Mouse (Mus musculus) neural tube, embryonic 13.5 days (tissue): ENCODE measurements around the gene Sypl2. TPM values are rescaled to one million over a fixed set of nuclear protein-coding genes. Genes with fewer than 3 reads are reported as not detected.

Experiments used
- ATAC-seq: fragments of 200-750 bp; cut with Nextera tagmentation; 2 replicates; pipeline ENCODE4 v1.8.0; 2017; ENCODE audit warnings: low read depth, mild to moderate bottlenecking, moderate TSS enrichment, moderate library complexity
- H3K27ac ChIP-seq: fragments of 300-500 bp; sonication (generic); replicated peaks from 2 replicates; pipeline ENCODE4 v1.5.1; 2015; ENCODE audit warnings: moderate library complexity, mild to moderate bottlenecking, inconsistent platforms
- H3K27me3 ChIP-seq: fragments of 300-500 bp; sonication (generic); 2 replicates; pipeline ENCODE4 v1.6.1; 2015; ENCODE audit warnings: mild to moderate bottlenecking, inconsistent platforms
- H3K36me3 ChIP-seq: fragments of 300-500 bp; sonication (generic); 2 replicates; pipeline ENCODE4 v1.6.1; 2015; ENCODE audit warnings: mild to moderate bottlenecking, inconsistent platforms
- H3K4me1 ChIP-seq: fragments of 300-500 bp; sonication (generic); replicated peaks from 2 replicates; pipeline ENCODE4 v1.6.1; 2015; ENCODE audit warnings: inconsistent platforms
- H3K4me2 ChIP-seq: fragments of 300-500 bp; sonication (generic); 2 replicates; pipeline ENCODE4 v1.6.1; 2015; ENCODE audit warnings: inconsistent platforms, mild to moderate bottlenecking, moderate library complexity
- H3K4me3 ChIP-seq: fragments of 300-500 bp; sonication (generic); 2 replicates; pipeline ENCODE4 v1.5.1; 2015; ENCODE audit warnings: mild to moderate bottlenecking, inconsistent platforms
- H3K9ac ChIP-seq: fragments of 300-500 bp; sonication (generic); 2 replicates; pipeline ENCODE4 v1.6.1; 2015; ENCODE audit warnings: moderate library complexity, mild to moderate bottlenecking, inconsistent platforms
- H3K9me3 ChIP-seq: fragments of 300-500 bp; sonication (generic); 2 replicates; pipeline ENCODE4 v1.6.1; 2016; ENCODE audit warnings: inconsistent platforms
- WGBS: fragments of 180-500 bp; shearing (Covaris S2); methylation state at CpG from one replicate; pipeline ENCODE4 v1.1.7; 2015; 5-methylcytosine and 5-hydroxymethylcytosine counted together
- polyA plus RNA-seq: library from polyadenylated mRNA; unstranded; fragments of >200 nt; fragmentation: Nextera tagmentation; extraction: Ambion mirVana; gene quantifications from 2 replicates; pipeline ENCODE4 v1.2.1, GENCODE M21; 2015

Gene Sypl2
- polyA plus RNA-seq, 1 experiment from 2014 or later: 0.71 TPM

DNA sequence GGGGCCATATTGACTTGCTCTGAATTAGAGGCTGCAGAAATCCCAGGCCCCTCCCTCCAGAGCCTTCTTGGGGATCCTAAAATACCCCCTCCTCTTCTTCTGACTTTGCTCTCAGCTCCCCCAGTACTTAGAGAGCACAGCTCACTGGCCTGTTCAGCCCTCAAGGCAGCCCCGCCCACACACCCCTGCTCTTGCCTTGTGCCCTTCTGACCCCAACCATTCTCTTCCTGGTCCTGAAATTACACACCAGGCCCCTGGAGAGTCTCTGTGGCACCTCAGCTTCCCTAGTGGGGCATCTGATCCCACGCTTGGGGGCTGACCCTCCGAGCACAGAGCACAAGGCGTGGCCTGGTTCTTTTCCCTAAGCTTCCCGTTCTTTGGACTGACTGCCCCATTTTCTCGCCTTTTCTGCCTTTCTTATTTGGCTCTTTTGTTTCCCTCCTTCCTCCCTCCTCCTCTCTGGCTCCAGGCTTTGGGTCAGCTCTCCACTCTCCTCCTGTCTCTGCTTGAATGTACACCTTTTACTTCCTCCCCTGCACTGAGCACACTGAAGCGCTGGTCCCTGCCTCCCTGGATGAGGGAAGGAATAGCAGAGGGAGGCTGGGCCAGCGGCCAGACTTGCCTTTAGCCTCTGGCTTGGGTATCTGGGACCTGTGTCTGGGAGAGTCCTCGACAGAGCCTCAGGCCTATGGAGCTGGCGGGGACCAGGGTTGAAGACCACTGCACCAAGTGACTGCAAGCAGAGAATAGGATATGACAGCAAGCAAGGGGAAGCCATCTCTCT lies 60.7 kb downstream of the Sypl2 start:
- H3K36me3 ChIP-seq: no peaks in the 10 kb centered on the region
- peak overlapping the region; percentile 92 for H3K27ac ChIP-seq
- H3K4me3 ChIP-seq: no peak overlapping the region
- ATAC-seq: peak; percentile 28; the same call in 1 of the 2 replicates
- H3K9ac ChIP-seq: peak overlapping the region; percentile 58
- H3K4me1 ChIP-seq: peaks cover 54% of the 10 kb centered on the region
- no peaks in the 10 kb centered on the region for H3K9me3 ChIP-seq
- peak overlapping the region; percentile 6 for H3K4me2 ChIP-seq
- 0 out of 2 replicates have a peak, but pooled peaks cover 6% of the 10 kb centered on the region for H3K27me3 ChIP-seq
- 21% methylated on average over 10 of the region's 10 CpGs for WGBS

DNA sequence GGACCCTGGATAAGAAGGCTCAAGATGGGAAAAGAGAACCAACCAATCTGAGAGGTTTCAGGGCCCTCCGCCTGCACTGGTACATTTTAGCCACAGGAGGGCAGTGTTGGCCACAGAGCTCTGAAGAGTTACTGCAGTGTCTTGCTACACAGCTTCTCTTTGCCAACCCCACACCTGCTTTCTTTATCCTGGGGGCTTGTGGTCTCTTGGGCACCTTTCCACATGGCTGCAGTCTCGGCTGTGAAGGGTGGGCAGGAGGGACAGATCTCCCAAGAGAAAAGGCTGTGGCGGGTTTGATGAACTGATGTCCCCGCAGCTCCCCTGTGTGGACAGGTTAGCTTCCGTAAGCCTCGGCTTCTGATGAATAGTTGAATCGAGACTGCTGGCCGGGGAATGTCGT lies 61.6 kb downstream of the Sypl2 start:
- Histone ChIP-seq H3K4me1 (peaks cover 54% of the 10 kb centered on the region), H3K4me2 (peak overlapping the region; percentile 48), H3K9ac (peak overlapping the region; percentile 58), H3K4me3 (peak overlapping the region; percentile 12; the same call in 1 of the 2 replicates), H3K27me3 (0 out of 2 replicates have a peak, but pooled peaks cover 6% of the 10 kb centered on the region), H3K9me3 (no peaks in the 10 kb centered on the region), H3K36me3 (no peaks in the 10 kb centered on the region), H3K27ac (peak overlapping the region; percentile 92)
- 15% methylated on average over 9 of the region's 9 CpGs for WGBS
- ATAC-seq: peak; percentile 60

DNA sequence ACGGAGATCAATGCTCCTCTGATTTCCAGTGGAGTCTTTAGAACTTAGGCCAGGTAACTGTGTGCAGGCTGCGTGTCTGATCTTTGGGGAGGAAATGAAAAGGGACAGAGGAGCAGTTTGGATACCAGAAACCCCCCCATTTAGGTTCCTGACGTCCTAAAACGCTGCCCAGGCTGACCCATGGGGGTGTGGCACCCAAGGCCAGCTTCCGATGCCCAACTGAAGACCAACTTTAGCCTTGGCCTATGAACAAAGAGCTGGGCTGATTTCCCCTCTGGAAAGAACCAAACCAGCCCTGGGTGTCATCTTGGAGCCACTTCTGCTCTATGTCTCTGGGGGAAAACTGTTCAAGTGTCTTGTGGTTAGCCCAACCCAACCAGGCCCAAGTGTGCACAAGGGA lies 62.4 kb downstream of the Sypl2 start:
- ATAC-seq: no peak

More for the DNA sequence above, 62.4 kb downstream of the Sypl2 start:
- no peak overlapping the region for H3K27ac ChIP-seq
- H3K4me2 ChIP-seq: no peak overlapping the region
- H3K4me3 ChIP-seq: no peak overlapping the region
- H3K9ac ChIP-seq: no peak overlapping the region
- 0 out of 2 replicates have a peak, but pooled peaks cover 6% of the 10 kb centered on the region for H3K27me3 ChIP-seq
- peaks cover 54% of the 10 kb centered on the region for H3K4me1 ChIP-seq
- WGBS: 60% methylated on average over 5 of the region's 5 CpGs
- no peaks in the 10 kb centered on the region for H3K36me3 ChIP-seq
- H3K9me3 ChIP-seq: no peaks in the 10 kb centered on the region

Other genes starting within 250 kb of the Sypl2 start
- 10.3 and 10.9 TPM in 2 replicates for gene Gstm2, start 240.2 kb downstream of the Sypl2 start, polyA plus RNA-seq
- gene Gstm1, start 208.7 kb downstream of the Sypl2 start, polyA plus RNA-seq: 67.1 and 73.6 TPM in 2 replicates
- gene Gstm4, start 181.8 kb downstream of the Sypl2 start, polyA plus RNA-seq: 13.9 and 15.5 TPM in 2 replicates
- gene Ampd2, start 140.0 kb downstream of the Sypl2 start, polyA plus RNA-seq: 56.3 and 56.7 TPM in 2 replicates
- gene Gnat2, start 133.9 kb downstream of the Sypl2 start, polyA plus RNA-seq: 0.08 and 0.36 TPM in 2 replicates
- 151 and 164 TPM in 2 replicates for gene Gnai3, start 80.5 kb downstream of the Sypl2 start, polyA plus RNA-seq
- 3.3 and 4.2 TPM in 2 replicates for gene Gpr61, start 71.8 kb downstream of the Sypl2 start, polyA plus RNA-seq
- gene Amigo1, start 40.3 kb downstream of the Sypl2 start, polyA plus RNA-seq: 16.6 and 21.9 TPM in 2 replicates
- gene Cyb561d1, start 25.4 kb downstream of the Sypl2 start, polyA plus RNA-seq: 3.9 and 4.3 TPM in 2 replicates
- gene Atxn7l2, start 15.7 kb downstream of the Sypl2 start, polyA plus RNA-seq: 24.5 and 26.0 TPM in 2 replicates
- gene Psma5, start 30.3 kb upstream of the Sypl2 start, polyA plus RNA-seq: 242 and 259 TPM in 2 replicates
- gene Sort1, start 57.4 kb upstream of the Sypl2 start, polyA plus RNA-seq: 19.4 and 20.4 TPM in 2 replicates
- not detected in 2 replicates for gene Mybphl, start 138.3 kb upstream of the Sypl2 start, polyA plus RNA-seq
- gene Psrc1, start 157.2 kb upstream of the Sypl2 start, polyA plus RNA-seq: 10.9 and 11.9 TPM in 2 replicates
- gene Celsr2, start 188.9 kb upstream of the Sypl2 start, polyA plus RNA-seq: 37.6 and 44.1 TPM in 2 replicates
- 210 and 223 TPM in 2 replicates for gene Sars, start 218.6 kb upstream of the Sypl2 start, polyA plus RNA-seq